Mouse (Mus musculus) natural killer cell, adult 2 months (primary cell): ENCODE measurements around the gene Bcl7a.

Source experiments
- DNase-seq, 2 experiments: peaks; one replicate each; pipeline ENCODE4 v3.0.0; 2022; ENCODE audit warnings: low spot score in 2 of 2

Gene Bcl7a

DNA sequence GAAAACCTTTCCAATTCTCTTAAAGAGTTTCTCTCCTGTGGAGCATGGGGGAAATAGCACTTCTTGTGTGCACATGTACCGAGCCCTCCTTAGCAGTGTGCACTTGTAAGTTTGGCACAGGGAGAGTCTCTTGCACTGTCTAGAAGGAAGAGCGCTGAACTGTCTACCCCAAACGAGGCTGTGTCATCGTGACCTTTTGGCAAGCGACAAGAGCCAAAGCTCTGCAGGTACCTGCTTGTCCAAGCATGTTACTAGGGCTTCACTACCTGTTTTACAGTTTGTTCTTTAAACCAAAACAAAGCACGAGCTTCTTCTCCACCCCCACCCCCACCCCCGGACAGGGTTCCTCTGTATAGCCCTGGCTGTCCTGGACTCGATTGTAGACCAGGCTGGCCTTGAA is 15.9 kb upstream of the Bcl7a start:
- DNase-seq, result peak in 1 of 2 experiments; percentile 23

DNA sequence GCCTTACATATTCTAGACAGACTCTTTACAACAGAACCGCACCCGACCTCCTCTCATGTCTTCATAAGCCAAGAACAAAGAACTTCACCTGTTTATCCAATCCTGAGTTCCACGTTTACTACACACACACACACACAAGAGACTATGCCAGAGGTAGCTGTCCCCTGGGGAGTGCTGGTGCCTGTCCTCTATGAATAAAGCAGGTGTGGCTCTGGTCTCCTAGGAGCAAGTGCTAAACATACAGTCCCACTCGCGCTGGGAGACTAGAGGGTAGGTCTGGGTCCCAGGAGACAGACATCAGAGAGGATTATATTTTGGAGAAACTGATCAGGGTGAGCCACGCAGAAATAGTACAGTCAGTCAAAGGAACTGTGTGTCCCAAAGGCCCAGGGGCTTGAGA is 10.1 kb upstream of the Bcl7a start:
- DNase-seq, result no peak

DNA sequence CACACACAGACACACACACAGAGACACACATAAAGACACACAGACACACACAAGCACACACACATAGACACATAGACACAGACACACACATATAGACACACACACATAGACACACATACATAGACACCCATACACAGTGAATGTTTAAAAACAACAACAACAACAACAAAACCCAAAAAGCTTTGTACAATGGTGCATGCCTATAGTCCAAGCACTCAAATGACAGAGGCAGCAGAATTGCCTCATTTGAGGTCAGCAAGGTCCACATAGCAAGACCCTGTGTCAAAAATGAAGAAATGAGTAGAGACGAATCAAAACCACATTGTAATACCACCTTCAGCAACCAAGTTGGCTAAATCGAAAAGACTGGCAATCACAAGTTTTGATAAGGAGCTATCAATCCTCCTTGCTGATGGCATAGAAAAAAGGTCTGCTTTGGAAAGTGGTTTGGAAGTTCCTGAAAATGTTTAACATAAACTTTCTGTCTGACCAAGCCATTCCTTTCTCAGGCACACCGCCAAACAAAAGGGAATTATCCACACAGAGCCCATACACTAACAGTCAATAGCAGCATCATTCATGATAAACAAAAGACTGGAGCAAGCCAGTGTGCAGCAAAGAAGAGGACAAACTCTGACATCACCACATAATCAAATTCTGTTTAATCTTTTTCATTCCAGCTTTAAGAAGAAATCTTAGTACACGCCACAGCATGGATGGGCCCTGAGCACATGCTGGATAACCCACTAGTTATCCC is 7.3 kb upstream of the Bcl7a start:
- DNase-seq, result no peak

DNA sequence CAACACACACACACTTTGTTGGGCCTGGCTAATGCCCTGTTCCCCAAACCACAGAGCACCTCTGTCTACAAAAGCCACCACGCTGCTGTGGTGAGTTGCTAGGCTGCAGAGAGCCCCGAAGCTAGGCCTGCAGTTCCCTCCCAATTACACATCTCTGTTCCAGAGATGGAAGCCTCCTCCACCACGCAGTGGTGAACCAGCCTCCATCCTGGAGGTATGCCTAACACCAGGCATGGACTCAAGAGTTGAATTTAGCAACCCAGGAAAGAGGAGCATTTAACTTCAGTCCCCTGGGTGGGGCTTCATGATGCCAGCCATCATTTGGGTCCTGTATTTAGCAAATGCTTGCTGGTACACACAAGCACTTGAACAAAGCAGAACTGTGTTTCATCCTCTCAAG is 5.2 kb upstream of the Bcl7a start:
- DNase-seq, result no peak

DNA sequence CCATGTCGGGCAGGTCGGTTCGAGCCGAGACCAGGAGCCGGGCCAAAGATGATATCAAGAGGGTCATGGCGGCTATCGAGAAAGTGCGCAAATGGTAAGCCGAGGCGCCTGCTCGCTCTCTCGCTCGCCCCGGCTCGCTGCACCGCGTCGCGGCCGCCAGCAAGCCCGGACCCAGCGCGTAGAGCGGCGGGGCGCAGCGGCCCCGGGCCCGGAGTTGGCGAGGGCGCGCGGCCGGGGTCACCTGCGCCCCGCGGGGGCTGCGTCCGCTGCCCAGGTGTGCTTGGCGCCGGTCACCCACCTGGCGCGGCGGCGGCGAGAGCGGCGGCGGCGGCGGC is 961 bp downstream of the Bcl7a start:
- DNase-seq, result no peak

DNA sequence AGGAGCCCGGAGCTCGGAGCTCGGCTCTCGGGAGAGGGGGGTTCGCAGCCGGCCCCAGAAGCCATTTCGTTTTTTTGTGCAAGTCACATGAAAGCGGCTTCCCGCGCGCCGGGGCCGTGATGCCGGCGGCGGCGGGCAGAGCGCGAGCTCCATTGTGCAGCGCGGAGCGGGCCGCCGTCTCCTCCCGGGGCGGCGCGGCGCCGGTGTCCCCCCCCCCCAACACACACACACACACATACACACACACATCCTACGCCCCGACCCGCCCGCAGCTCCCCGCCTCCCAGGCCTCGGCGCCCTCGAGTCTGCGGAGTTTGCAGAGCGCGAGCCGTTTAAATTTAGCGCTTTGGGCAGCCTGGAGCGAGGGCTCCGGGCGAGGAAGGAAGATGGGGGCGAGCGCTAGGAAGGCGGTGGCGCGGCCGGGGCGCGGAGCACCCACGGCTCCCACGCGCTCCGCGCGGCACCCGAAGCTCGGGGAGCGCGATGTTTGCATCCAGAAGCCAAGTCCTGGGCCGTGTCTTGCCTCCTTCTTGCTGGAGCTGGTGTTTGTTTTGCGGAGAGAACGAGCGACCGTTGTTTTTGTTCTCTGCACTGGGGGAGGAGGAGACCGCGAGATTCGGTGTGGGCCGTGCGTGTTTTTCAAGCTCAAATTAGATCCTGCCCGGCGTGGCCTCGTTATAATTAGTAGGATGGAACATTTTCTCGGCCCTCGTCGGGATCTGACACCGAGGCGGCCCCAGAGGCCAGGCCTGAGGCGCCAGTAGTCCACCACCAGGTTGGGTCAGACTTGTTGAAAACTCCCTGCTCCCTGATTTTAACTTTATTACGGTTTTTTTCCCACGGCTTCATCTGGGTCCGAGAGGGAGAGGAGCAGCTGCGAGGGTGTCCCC is 1.6 kb downstream of the Bcl7a start:
- DNase-seq, result peak; percentile 11 to 40

DNA sequence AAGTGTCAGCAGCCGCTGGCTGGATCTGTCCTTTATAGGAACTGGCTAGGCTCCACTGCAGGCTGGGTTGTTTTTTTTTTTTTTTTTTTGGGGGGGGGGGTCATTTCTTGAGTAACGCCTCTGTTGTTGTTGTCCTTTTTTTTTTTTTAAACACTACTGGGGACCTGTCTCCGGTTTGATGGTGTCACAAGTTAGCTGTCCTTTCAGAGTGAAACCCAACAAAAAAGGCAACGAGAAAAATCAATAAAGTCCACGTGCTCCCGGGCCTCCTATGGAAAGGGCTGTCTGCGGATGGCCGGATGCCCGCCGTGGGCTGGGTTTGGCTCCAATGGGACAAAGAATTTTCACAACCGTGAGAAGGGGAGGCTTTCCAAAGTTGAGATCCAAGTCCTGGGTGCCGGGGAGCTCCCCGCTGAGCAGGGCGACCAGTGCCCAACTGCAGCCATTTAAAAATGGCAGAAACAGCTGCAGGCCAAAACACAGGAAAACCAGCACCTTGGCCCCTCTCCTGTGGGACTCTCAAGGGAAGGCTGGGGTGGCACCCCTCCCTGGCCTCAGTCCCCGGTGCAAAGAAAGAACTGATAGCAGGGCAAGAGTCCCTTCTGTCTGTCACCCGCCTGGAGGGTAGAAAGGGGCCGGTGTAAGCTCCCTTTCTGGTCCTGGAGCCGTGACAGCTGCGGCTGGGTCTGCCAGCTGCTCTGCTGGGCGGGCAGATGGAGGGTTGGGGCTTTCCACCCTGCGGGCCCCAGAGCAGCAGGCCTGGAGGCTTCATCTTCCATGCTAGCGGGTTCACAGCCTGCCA is 2.4 kb downstream of the Bcl7a start:
- peak; percentile 22 to 49 for DNase-seq

DNA sequence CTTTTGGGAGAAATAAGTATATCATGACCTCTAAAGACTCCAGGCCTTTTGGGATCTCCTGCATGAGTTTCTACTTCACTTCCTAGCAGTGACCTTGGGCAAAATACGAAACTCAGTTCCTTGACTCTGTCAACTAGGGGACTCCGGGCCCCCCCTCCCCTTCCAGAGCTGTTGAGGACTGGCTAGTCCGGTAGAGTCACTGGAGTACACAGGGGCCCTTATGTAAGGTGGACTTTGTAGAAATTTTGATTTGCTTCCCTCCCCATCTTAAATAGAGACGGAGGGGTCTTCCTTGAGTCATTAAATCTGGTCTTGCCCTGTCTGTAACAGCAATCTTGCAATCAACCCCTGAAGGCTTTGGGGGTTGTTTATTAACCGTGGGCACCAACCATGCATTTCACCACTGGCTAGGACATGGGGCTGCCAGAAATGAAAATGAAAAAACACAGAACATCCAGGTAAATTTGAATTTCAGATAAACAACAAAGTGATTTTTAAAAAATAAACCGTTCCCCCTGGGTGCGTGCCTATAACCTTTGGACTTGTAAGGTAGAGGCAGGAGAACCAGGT is 3.2 kb downstream of the Bcl7a start:
- DNase-seq, result no peak

DNA sequence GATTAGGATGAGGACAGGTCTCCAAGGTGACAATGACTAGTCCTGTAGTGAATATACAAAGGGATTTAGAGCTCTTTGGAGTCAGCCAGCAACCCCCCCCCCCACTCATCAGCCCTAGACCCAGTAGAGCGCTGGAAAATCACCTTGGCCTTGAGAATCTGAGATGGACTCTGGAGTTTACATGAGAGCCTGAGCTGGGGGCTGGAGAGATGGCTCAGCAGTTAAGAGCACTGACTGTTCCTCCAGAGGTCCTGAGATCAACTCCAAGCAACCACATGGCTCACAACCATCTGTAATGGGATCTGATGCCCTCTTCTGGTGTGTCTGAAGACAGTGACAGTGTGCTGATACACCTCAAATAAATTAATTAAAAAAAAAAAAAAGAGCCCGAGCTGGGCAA is 4.4 kb downstream of the Bcl7a start:
- no peak for DNase-seq

DNA sequence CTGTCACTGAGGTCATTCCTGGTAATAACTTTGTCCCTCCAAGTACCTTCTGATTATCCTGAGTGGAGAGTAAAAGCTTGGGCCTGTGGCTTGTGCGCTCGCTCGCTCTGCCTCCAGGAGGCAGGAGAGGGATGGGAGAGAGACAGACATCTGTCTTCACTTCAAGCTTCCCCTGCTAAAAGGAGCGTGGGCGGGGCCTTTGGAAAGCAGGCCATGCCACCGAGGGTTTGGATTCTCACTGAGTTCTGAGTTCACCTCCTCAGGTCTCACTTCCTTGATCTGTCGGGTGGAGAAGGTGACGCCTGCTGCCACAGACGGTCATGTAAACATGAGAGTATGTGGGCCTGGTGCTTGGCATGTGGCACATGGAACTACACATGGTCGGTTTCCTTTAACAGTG is 6.8 kb downstream of the Bcl7a start:
- DNase-seq, result peak in 1 of 2 experiments; percentile 54

DNA sequence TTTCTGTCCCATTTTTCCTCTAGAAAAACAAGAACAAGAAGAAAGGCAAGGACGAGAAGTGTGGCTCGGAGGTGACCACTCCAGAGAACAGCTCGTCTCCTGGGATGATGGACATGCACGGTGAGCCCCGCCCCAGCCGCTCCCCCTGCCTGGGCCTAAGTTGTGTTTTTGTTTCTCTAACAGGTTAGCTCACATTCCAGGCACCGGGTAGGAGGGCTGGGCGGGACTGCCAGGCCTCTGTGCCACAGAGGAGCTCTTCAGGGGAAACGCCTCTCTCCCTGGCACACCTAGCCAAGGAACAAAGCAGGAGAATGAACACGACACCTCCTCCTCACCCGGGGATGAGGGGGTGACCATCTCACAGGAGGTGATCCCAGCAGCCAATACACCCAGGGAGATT is 12.3 kb downstream of the Bcl7a start:
- no peak for DNase-seq

DNA sequence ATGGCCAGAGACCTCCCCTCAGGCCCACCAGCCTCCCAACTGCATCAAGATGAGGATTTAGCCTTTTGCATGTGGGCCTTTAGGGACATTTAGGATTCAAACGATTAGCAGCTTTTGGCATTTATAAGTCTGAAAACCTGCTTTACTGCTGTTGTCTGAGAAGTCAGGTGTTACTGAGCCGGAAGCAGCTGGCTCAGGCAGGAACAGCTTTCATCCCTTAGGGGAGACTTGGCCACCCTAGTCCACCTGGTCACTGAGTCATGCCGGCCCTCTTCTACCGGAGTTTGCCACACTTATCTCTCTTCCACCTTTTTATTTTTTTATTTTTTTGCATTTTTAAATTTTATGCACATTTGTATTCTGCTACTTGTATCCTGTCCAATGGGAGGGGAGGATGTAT is 13.6 kb downstream of the Bcl7a start:
- no peak for DNase-seq

DNA sequence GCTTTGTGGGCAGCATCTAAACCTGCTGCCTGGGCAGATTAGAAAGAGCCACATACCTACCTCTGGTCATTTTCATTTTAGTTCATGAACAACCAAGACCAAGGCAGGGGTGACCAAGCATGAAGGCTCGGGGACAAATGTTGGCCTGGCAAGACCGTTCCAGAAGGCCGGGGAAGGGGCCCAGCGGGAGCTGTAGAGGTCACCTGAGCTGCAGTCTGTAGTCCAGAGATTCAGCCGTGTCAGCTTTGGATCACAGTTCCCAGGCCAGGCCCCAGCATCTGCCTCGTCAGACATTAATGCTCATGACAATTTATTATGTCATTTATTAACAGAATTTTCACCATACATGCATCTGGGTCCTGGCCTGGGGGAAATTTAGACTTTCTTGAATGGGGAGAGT is 15.8 kb downstream of the Bcl7a start:
- DNase-seq, result no peak

DNA sequence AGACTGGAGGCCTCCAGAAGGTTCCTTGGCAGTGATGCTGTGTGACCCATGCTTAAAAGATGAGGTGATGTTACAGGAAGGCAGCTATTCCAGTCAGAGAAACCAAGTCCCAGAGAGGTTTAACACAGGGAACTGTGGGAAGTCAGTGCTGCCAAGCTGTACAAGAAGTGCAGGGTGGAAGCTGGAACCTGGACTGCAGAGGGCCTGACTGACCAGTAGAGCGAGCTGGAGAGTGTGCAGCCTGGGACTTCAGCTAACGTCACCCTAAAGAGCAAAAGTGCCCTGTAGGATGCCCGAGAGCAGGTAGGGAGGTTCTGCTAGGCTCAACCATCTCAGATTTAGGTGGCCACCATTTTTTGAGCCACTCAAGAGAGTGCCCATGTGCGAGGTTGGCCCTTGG is 19.3 kb downstream of the Bcl7a start:
- no peak for DNase-seq

DNA sequence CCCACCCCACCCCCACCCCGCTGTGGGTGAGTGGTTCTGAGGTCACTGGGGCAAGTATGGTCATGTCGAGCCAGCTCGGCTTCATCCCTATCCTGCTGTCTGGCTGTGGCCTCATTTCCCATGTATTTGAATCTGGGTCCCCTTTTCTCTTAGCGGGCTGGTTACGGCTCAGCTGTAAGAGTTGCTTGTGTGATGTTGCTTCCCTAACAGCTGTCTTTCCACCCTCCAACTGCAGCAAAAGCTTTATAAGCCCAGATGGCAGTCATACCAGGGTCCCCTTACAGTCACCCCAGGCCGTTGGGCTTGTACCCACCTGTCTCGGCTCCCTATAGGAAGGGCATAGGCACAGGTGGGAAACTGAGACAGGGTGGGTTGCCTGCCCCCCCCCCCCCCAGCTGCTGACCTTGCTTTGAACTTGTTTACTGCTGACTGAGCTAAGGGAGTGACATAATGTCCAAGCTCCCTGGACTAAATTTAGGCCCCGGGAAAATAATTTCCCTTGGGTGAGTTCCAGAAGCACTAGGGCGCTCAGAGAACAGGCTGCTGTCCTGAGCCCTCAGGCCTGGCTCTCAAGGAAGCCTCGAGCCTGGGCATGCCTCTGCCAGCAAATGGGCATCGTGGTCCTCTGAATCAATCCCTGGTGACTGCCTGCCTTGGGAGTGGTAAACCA is 20.8 kb downstream of the Bcl7a start:
- DNase-seq, result no peak

DNA sequence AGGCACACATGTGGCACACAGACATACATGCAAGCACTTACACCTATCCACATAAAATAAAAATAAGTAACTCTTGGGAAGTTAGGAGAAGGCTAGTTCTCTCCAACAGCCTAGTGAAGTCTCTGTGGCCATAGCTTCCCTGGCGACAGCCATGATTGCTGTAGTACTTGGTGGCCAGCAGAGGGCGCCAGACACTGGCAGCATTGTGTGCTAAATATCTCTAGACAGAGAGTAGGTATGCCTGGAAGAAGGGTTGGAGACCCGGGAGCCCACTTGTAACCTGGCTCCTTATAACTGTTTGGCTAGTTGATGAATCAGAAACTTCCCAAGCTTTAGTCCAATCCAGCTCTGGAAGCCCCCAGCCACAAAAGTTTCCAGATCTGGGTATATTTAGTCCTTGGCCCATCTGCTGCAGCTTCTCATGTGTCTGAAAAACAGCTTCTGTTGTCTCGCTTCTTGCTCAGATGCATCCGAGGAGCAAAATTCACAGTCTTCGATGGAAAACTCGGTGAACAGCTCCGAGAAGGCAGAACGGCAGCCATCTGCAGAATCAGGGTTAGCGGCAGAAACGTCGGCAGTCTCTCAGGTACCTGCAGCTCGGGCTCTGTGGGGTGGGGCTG is 25.3 kb downstream of the Bcl7a start:
- peak; percentile 30 to 56 for DNase-seq

DNA sequence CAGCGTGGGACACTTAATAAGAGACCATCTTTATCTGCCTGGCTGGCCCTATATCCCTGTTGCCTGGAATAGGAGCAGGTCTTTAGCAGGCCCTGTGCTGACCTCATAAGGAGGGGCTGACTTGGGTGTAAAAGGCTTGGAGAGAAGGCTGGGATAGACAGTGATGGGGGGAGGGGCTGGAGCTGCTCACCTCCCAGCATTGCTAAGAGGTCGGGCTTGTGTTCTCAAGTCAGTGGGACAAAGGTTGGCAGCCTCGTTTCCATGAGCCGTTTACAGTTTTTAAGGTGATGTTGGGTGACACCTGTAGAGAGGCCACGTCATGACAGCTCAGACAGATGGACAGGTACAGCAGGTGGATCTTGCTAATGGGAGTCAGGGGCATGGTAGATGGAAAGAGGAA is 26.4 kb downstream of the Bcl7a start:
- no peak for DNase-seq

DNA sequence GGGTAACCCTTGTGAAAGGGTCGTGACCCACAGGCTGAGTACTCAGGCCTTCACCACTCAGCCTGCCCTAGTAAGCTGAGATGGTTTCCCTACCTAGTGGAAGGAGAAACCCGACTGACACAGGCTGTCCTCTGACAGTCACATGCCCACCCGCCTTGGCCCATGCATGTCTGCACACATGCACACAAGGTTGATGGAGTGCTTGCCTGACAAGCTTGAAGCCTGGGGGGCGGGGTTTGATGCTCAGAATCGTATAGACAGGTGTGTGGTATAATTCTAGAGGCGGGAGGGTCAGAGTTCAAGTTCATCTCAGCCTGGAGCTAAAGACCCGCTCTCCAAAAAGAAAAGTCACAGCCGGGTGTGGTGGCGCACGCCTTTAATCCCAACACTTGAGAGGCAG is 31.6 kb downstream of the Bcl7a start:
- no peak for DNase-seq

DNA sequence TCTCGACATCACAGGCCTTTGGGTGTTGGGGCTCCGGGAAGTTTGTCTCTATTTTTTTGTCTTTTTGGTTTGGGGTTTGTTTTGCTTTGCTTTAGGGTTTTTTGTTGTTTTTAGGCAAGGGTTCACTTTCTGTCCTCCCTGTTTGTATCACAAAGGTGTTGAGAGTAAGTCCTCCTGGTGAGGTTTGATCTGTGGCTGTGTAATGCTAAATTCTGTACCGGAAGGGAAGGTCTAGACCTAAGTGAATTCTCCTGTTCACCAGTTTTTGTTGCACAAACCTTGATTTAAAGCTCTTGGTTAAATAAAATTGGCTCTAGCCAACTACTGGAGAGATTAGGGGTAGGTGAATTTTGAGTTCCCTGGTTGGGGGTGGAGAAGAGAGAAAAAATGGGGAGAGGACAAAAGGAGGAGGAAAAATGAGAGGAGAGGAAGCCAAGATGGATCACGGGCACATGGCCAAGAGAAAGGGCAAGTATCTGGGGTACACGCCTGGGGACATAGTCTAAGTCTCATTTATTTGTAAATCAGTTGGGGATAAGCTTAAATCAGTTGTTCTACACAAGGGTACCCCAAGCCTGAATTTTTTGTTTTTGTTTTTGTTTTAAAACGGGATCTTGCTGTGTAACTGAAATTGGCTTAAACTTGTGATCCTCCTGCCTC is 32.3 kb downstream of the Bcl7a start:
- DNase-seq, result no peak

DNA sequence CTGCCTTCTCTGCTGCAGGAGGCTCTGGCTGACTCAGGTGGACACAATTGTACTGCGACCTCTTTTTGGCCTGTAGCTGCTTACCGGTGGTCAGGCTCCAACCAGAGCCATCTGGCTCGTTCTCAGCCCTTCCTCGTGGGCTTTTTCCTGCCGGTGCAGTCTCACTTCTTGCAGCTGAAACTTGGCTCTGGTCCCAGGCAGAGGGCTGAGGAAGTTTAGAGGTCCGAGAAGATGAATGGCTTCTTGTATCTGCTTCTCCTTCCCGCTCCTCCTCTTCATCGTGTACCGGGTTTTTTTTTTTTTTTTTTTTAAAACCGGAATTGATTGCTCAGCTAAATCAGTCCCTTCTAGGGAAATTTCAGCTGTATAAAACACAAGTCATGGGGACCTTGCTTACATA is 32.9 kb downstream of the Bcl7a start:
- no peak for DNase-seq
